Mouse (Mus musculus): ENCODE measurements at regions not wholly inside any gene's neighbourhood (a gene's known extent, or its start where the extent isn't known, plus 50 kb on each side); places are given as distances from the start of the nearest gene placed in this dataset.

- DNase-seq (ENCODE audit: low spot score), result no peak
These were observed 362.7 kb upstream of the Satb1 start for GRCm38 (mm10) chr17:52195804-52196203.

- no peak for DNase-seq (ENCODE audit: low spot score)
These were observed 358.1 kb upstream of the Satb1 start for GRCm38 (mm10) chr17:52191064-52191682.

- peak; percentile 45 for DNase-seq (ENCODE audit: low spot score)
These were observed 349.6 kb upstream of the Satb1 start for GRCm38 (mm10) chr17:52182706-52183105.

- no peak for DNase-seq (ENCODE audit: low spot score)
These were observed 344.9 kb upstream of the Satb1 start for GRCm38 (mm10) chr17:52177996-52178395.

DNA sequence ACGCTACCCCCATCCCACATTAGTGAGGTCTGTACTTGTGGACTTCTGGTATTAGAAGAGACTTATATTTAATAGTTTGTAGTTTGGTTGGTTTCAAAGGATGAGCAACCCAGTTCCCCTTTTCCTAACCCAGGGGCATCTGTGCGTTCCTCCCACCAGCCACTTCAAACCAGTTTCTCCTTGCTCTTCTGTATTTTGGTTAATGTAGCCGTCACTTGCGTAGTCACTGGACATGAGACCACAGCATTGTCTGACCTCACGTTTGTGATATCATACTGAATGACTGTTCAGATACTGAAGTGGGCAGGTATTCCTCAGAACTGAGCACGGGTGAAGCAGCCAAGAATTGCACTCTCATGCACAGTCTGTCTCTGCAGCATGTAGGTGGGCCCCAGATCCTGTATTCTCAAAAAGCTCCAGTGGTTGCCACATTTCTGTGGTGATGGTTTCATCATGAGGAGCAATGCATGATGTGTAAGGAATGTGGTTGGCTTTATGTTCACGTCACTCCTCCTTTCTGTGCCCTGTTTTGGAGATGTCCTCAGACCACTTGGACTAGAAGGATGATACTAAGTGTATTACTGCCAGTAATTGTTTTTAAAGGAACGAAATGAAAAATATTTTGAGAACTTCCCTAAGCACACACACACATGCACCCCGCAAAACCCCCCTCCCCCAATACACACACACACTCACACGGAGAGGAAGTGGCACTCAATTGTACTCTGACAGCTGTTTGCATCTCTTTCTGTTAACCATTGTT, 335.2 kb upstream of the Satb1 start:
- DNase-seq (ENCODE audit: low spot score), result no peak

DNA sequence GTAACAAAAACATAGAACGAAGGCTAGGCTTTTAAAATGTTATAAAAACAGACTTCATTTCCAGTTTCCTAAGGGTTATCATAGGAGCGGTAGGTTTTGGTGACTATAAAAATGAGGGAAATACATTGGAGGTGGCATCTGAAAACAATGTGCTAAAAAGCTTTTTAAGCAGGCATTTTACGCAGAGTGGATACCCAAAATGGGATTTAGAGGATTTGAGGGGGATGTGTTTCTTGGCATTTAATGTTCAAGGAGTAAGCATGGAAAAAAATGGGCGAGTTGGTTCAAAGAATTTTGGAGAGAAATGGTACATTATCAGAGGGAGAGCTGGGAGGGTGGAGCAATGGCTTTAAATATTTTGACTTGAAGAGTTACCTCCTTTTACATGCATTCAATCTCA, 334.6 kb upstream of the Satb1 start:
- no peak for DNase-seq (ENCODE audit: low spot score)

- DNase-seq (ENCODE audit: low spot score), result no peak
These were observed 332.9 kb upstream of the Satb1 start for GRCm38 (mm10) chr17:52165891-52166485.

- DNase-seq (ENCODE audit: low spot score), result no peak
These were observed 329.7 kb upstream of the Satb1 start for GRCm38 (mm10) chr17:52162559-52163397.

GRCm38 (mm10) chr17:52150496-52150895, 317.4 kb upstream of the Satb1 start:
- DNase-seq (ENCODE audit: low spot score), result no peak

DNA sequence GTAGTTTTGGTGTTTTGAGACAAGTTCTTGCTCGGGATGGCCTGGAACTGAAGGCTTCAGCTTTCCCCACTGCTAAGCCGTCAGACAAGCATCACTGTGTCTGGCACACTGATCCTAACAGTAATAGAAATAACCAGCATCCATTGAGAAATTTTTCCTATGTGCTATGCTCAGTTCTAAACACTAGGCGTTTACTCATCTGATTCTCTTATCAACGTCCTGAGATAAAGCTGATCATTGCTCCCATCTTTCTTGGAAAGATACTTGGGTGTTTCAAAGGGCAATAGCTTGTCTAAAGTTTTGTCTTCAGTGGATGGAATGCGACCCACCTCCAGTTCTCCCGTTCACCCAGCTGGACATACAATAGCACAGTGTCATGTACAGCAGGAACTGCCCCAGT, 316.7 kb upstream of the Satb1 start:
- no peak for DNase-seq (ENCODE audit: low spot score)

GRCm38 (mm10) chr17:52149068-52149467, 316.0 kb upstream of the Satb1 start:
- DNase-seq (ENCODE audit: low spot score), result no peak

DNA sequence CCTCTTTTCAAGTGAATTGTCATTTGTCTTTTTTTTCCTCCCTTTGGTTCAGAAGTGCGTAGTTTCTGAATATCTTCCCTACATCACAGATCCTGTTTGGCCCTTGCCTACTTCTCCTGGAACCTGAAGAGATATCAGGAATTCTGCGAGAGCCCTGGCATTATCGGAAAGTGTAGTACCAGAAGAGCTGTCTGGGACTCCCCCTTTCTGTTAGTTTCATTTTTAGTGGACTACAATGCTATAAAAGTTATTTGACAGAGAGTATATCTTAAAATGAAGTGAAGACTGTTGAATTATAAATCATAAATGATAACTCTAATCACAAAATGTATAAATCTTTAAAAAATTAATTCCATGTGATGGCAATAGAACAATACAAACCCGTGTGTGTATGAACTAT, 270.8 kb upstream of the Satb1 start:
- no peak for DNase-seq (ENCODE audit: low spot score)

DNA sequence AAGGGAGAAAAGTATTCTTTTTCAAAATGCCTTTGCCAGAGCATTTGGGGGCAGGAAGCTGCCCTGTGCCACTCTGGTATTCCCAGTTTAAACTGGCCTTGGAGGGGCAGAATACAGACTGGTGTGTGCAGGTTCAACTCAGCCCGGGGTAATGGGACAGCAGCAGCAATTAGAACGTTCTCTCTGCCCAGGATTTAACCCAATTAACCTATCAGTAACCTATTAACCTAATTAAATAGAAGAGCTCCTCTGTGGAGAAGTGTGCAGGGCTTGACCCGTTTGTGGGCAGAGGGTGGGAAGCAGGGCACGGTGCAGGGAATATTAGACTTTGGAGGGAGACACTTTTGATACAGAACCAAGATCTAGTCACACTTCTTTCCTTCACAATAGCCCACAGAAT, 252.7 kb upstream of the Satb1 start:
- no peak for DNase-seq (ENCODE audit: low spot score)

- DNase-seq (ENCODE audit: low spot score), result no peak
These were observed 251.4 kb upstream of the Satb1 start for GRCm38 (mm10) chr17:52084455-52084854.

GRCm38 (mm10) chr17:52079316-52079715, 246.2 kb upstream of the Satb1 start:
- no peak for DNase-seq (ENCODE audit: low spot score)

DNA sequence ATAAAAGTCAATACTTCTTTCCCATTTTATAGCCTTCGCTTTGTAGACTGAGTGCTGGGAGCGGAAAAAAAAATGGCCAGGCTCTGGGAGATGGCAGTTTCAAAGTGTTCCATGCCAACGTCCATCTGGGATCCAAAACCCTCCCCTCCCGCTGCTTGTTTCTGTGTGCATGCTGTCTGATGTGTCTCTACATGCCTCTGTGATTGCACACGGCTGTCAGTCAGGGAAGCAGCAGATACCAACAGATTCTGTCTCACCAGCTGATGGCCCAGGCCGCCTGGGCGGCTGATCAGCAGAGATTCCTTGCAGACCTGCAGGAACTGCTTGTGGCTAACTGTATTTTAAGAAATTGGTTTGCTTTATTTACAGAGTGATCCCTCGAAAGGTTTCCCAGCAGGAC, 245.4 kb upstream of the Satb1 start:
- DNase-seq (ENCODE audit: low spot score), result no peak

DNA sequence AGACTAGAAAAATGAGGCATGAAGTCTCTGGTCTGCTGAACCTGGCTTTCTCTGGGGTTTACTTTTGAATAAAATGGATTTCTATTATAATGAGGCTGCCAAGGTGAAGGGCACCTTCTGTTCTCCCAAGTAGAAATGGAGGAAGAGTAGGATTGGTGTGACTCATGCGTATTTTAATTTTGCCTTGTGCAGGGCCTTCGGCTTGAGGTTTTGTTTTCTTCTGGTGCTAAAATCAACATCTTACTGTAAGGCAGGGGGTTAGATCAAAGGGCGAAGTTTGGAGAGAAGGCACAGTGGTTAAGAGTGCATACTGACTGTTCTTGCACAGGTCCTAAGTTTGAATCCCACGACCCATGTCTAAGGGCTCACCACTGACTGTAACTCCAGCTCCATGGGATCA, 244.9 kb upstream of the Satb1 start:
- no peak for DNase-seq (ENCODE audit: low spot score)

GRCm38 (mm10) chr17:52076746-52077145, 243.7 kb upstream of the Satb1 start:
- no peak for DNase-seq (ENCODE audit: low spot score)

- DNase-seq (ENCODE audit: low spot score), result no peak
These were observed 234.6 kb upstream of the Satb1 start for GRCm38 (mm10) chr17:52067721-52068120.

GRCm38 (mm10) chr17:52064618-52065017, 231.5 kb upstream of the Satb1 start:
- no peak for DNase-seq (ENCODE audit: low spot score)

- no peak for DNase-seq (ENCODE audit: low spot score)
These were observed 230.0 kb upstream of the Satb1 start for GRCm38 (mm10) chr17:52063121-52063520.

GRCm38 (mm10) chr17:52062096-52062665, 229.1 kb upstream of the Satb1 start:
- DNase-seq (ENCODE audit: low spot score), result no peak

Data from testis, postnatal 10 days (tissue).